Mouse (Mus musculus): Measurements from ENCODE around the gene Vps13d. TPM values are rescaled to one million over a fixed set of nuclear protein-coding genes. Genes with fewer than 3 reads are reported as not detected.
A peak's percentile ranks its signal among the peaks of the same experiment; 100 is the strongest.

The Vps13d gene
- total RNA-seq, 2 experiments from 2014 or later, result 75.8 to 82.6 TPM

- peak; percentile 17 to 18 for DNase-seq
- intact Hi-C loops (cut with DNase I), result no loop called here
These were observed 92.7 kb downstream of the Vps13d start for GRCm38 (mm10) chr4:145101823-145102718.

- DNase-seq, result no peak
- intact Hi-C loops (cut with DNase I), result no loop called here
These were observed 95.0 kb downstream of the Vps13d start for GRCm38 (mm10) chr4:145099853-145100252.

- intact Hi-C loops (cut with DNase I), result no loop called here
- no peak for DNase-seq
These were observed 95.5 kb downstream of the Vps13d start for GRCm38 (mm10) chr4:145099344-145099743.

- no peak for DNase-seq
- intact Hi-C loops (cut with DNase I), result no loop called here
These were observed 96.8 kb downstream of the Vps13d start for GRCm38 (mm10) chr4:145097974-145098373.

- no peak for DNase-seq
These were observed 98.2 kb downstream of the Vps13d start for GRCm38 (mm10) chr4:145096481-145097039.

GRCm38 (mm10) chr4:145086509-145086908 lies 108.3 kb downstream of the Vps13d start:
- intact Hi-C loops (cut with DNase I), result loop anchor here (5.0 kb wide), 1 partner anchor 36 kb away; no protein-coding TSS in a partner anchor
- no peak for DNase-seq

More at GRCm38 (mm10) chr4:145096481-145097039, 98.2 kb downstream of the Vps13d start:
- intact Hi-C loops (cut with DNase I), result no loop called here

- intact Hi-C loops (cut with DNase I), result no loop called here
These were observed 115.5 kb downstream of the Vps13d start for GRCm38 (mm10) chr4:145079324-145079723.

GRCm38 (mm10) chr4:145074276-145074675 lies 120.5 kb downstream of the Vps13d start:
- intact Hi-C loops (cut with DNase I), result no loop called here
- DNase-seq, result no peak

More at GRCm38 (mm10) chr4:145079324-145079723, 115.5 kb downstream of the Vps13d start:
- no peak for DNase-seq

GRCm38 (mm10) chr4:145073728-145074127 lies 121.1 kb downstream of the Vps13d start:
- DNase-seq, result no peak
- intact Hi-C loops (cut with DNase I), result no loop called here

- intact Hi-C loops (cut with DNase I), result no loop called here
- DNase-seq, result no peak
These were observed 122.9 kb downstream of the Vps13d start for GRCm38 (mm10) chr4:145071942-145072341.

- DNase-seq, result no peak
- intact Hi-C loops (cut with DNase I), result no loop called here
These were observed 127.7 kb downstream of the Vps13d start for GRCm38 (mm10) chr4:145067019-145067680.

GRCm38 (mm10) chr4:145066336-145067018 lies 128.3 kb downstream of the Vps13d start:
- intact Hi-C loops (cut with DNase I), result no loop called here

GRCm38 (mm10) chr4:145058749-145059442 lies 135.9 kb downstream of the Vps13d start:
- intact Hi-C loops (cut with DNase I), result loop anchor here (10.0 kb wide), 1 partner anchor 294 kb away; no protein-coding TSS in a partner anchor
- DNase-seq, result no peak

More at GRCm38 (mm10) chr4:145066336-145067018, 128.3 kb downstream of the Vps13d start:
- DNase-seq, result no peak

GRCm38 (mm10) chr4:145056346-145056745 lies 138.5 kb downstream of the Vps13d start:
- no peak for DNase-seq
- intact Hi-C loops (cut with DNase I), result loop anchor here (10.0 kb wide), 1 partner anchor 292 kb away; no protein-coding TSS in a partner anchor

- intact Hi-C loops (cut with DNase I), result loop anchor here (10.0 kb wide), 1 partner anchor 291 kb away; no protein-coding TSS in a partner anchor
- no peak for DNase-seq
These were observed 139.0 kb downstream of the Vps13d start for GRCm38 (mm10) chr4:145055792-145056191.

GRCm38 (mm10) chr4:145054369-145054768 lies 140.4 kb downstream of the Vps13d start:
- intact Hi-C loops (cut with DNase I), result loop anchor here (10.0 kb wide), 1 partner anchor 290 kb away; no protein-coding TSS in a partner anchor
- no peak for DNase-seq

- intact Hi-C loops (cut with DNase I), result loop anchor here (10.0 kb wide), 1 partner anchor 288 kb away; no protein-coding TSS in a partner anchor
These were observed 142.1 kb downstream of the Vps13d start for GRCm38 (mm10) chr4:145052697-145053096.

GRCm38 (mm10) chr4:145052282-145052681 lies 142.5 kb downstream of the Vps13d start:
- peak in 1 of 2 experiments; percentile 43 for DNase-seq
- intact Hi-C loops (cut with DNase I), result loop anchor here (10.0 kb wide), 1 partner anchor 287 kb away; no protein-coding TSS in a partner anchor

More at GRCm38 (mm10) chr4:145052697-145053096, 142.1 kb downstream of the Vps13d start:
- no peak for DNase-seq

GRCm38 (mm10) chr4:145051209-145051969 lies 143.4 kb downstream of the Vps13d start:
- intact Hi-C loops (cut with DNase I), result loop anchor here (1.0 to 10.0 kb wide), 3 partner anchors 155 to 287 kb away; no protein-coding TSS in a partner anchor

More at GRCm38 (mm10) chr4:145051209-145051969, 143.4 kb downstream of the Vps13d start:
- DNase-seq, result no peak
